Mouse (Mus musculus) retina, postnatal 1 day (tissue): ENCODE data around the gene Senp1.
A peak's percentile ranks its signal among the peaks of the same experiment; 100 is the strongest.

Experiments
- DNase-seq: peaks from one replicate; pipeline ENCODE4 v3.0.0-alpha.2; 2012

Gene Senp1

GRCm38 (mm10) chr15:97999991-98000390 lies 93.6 kb downstream of the Senp1 start:
- no peak for DNase-seq

- peak; percentile 23 for DNase-seq
Observed at GRCm38 (mm10) chr15:97999546-97999945, 94.0 kb downstream of the Senp1 start.

DNA sequence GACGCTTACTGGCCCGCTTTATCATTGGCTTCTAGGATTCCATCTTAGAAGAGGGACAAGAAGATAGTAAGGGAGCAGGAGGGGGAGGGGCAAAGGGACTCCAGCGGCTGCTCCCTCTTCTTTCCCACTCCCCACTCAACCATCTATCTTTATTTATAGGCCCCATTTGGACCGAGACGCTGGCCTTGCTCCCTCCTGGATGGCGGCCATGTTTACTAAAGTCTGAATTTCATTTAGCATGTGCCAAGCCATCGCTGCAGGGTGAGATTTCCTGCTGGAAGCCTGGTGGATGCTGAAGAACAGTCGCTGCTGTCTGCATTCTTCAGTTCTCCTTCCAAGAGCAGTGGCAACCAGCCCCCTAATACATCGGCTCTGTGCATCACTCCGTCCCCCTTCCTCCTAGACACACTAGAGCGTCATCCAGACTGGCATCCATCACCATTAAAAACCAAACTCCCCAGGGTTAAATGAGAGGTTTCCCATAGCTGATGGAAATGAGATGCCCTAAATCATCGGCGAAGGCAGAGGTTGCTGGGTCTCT lies 96.8 kb downstream of the Senp1 start:
- no peak for DNase-seq

GRCm38 (mm10) chr15:97992712-97993286 lies 100.7 kb downstream of the Senp1 start:
- DNase-seq = peak; percentile 100

GRCm38 (mm10) chr15:97992027-97992711 lies 101.4 kb downstream of the Senp1 start:
- no peak for DNase-seq

GRCm38 (mm10) chr15:97991285-97991895 lies 102.2 kb downstream of the Senp1 start:
- peak; percentile 32 for DNase-seq

- DNase-seq = no peak
Observed at GRCm38 (mm10) chr15:97990721-97991120, 102.8 kb downstream of the Senp1 start.

- peak; percentile 91 for DNase-seq
Observed at GRCm38 (mm10) chr15:97990124-97990523, 103.4 kb downstream of the Senp1 start.

DNA sequence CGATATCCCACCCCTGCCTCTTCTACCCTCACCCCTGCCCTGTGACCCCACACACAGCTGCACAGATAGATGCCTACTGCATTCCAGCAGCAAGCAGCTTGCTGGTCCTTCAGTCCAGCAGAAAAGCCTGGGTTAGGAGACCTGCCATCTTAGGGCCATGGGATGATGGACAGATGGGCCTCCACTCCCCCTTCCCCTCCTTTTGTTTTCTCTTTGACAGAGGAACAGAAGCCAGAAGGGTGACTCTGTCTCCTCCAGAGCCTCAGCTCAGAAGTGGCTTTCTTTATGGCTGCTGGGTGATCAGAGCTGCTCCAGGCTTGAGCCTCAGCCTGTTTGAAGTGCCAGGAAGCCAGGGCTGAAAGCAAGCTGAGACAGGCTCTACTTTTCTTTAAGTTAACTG lies 104.0 kb downstream of the Senp1 start:
- DNase-seq = peak; percentile 50
